Mouse (Mus musculus) olfactory bulb, adult 2 months (tissue): ENCODE data around the gene Ston1. TPM values are rescaled to one million over a fixed set of nuclear protein-coding genes. Genes with fewer than 3 reads are reported as not detected.

ENCODE experiments used
- H3K27ac ChIP-seq: fragments of 200-500 bp; 2 replicates; pipeline ENCODE4 v1.5.1; 2012; ENCODE audit warnings: low read depth, low read length; ENCODE audit not compliant: insufficient read depth
- H3K4me1 ChIP-seq: fragments of 200-500 bp; 2 replicates; pipeline ENCODE4 v1.6.1; 2012; ENCODE audit warnings: low read length; ENCODE audit not compliant: control insufficient read depth, insufficient read depth
- H3K4me3 ChIP-seq: fragments of 200-500 bp; 2 replicates; pipeline ENCODE4 v1.5.1; 2012; ENCODE audit warnings: mild to moderate bottlenecking, low read depth, low read length, moderate library complexity; ENCODE audit not compliant: insufficient read depth
- CTCF ChIP-seq: fragments of 200-500 bp; IDR thresholded peaks from 2 replicates; pipeline ENCODE4 v1.5.1; 2012; ENCODE audit warnings: low read depth, mild to moderate bottlenecking, low read length, moderate library complexity; ENCODE audit not compliant: insufficient read depth
- POLR2A ChIP-seq: fragments of 200-500 bp; IDR thresholded peaks from 2 replicates; pipeline ENCODE4 v1.6.1; 2012; ENCODE audit warnings: mild to moderate bottlenecking, low read depth, low read length, moderate library complexity; ENCODE audit not compliant: insufficient read depth
- WGBS: fragments of 180-500 bp; shearing (Covaris S2); methylation state at CpG from one replicate; pipeline ENCODE4 v1.1.7; 2018; 5-methylcytosine and 5-hydroxymethylcytosine counted together
- polyA plus RNA-seq: library from polyadenylated mRNA; stranded (reverse); fragments of >200 nt; gene quantifications from 2 replicates; pipeline ENCODE4 v1.2.4, GENCODE M21; 2012; ENCODE audit warnings: low replicate concordance; ENCODE audit not compliant: missing spikeins, insufficient read depth, insufficient read length

Gene Ston1
- polyA plus RNA-seq, 1 experiment, result not detected

- WGBS, result 96% methylated on average over 1 of the region's 1 CpGs
These were observed 17.2 kb downstream of the Ston1 start for GRCm38 (mm10) chr17:88614733-88615132.

GRCm38 (mm10) chr17:88615492-88616155 is 18.1 kb downstream of the Ston1 start:
- Histone ChIP-seq H3K4me3 (no peak overlapping the region), H3K27ac (no peak overlapping the region), H3K4me1 (no peaks in the 10 kb centered on the region; the same call in 1 of the 2 replicates)
- WGBS, result 87% methylated on average over 1 of the region's 1 CpGs
- TF ChIP-seq POLR2A (no peak), CTCF (no peak)

More at GRCm38 (mm10) chr17:88614733-88615132, 17.2 kb downstream of the Ston1 start:
- no peak for TF ChIP-seq POLR2A
- no peak for TF ChIP-seq CTCF
- H3K4me1 ChIP-seq, result no peaks in the 10 kb centered on the region; the same call in 1 of the 2 replicates
- H3K4me3 ChIP-seq, result no peak overlapping the region
- H3K27ac ChIP-seq, result no peak overlapping the region

DNA sequence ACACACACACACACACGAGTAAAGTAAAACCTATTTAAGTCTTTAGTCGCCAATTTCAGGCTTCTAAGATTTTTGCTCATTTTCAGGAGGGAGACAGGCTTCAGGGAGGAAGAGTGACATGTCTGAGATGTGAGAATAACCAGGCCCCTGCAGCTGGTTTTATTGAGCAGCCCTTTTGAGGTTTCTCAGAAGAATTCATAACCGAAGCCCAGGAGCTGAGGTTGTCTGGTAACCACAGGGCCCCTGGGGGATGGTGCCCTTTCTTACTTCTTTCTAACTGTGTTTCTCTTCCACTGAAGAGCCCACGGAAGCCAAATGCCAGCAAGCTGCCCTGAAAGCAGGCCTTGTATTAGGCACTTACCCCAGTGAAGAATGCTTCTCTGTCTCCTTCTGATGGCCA is 23.5 kb downstream of the Ston1 start:
- no peak for TF ChIP-seq POLR2A
- no peak for TF ChIP-seq CTCF
- no peak overlapping the region for H3K4me3 ChIP-seq
- no peaks in the 10 kb centered on the region for H3K4me1 ChIP-seq
- H3K27ac ChIP-seq, result no peak overlapping the region
- 75% methylated on average over 4 of the region's 4 CpGs for WGBS

GRCm38 (mm10) chr17:88621374-88621773 is 23.9 kb downstream of the Ston1 start:
- TF ChIP-seq POLR2A (no peak), CTCF (no peak)
- Histone ChIP-seq H3K27ac (no peak overlapping the region), H3K4me1 (no peaks in the 10 kb centered on the region), H3K4me3 (no peak overlapping the region)
- WGBS, result 89% methylated on average over 3 of the region's 3 CpGs

- Histone ChIP-seq H3K4me1 (no peaks in the 10 kb centered on the region), H3K4me3 (no peak overlapping the region), H3K27ac (no peak overlapping the region)
- no peak for TF ChIP-seq POLR2A
- no peak for TF ChIP-seq CTCF
- WGBS, result 97% methylated on average over 1 of the region's 1 CpGs
These were observed 25.2 kb downstream of the Ston1 start for GRCm38 (mm10) chr17:88622711-88623110.

DNA sequence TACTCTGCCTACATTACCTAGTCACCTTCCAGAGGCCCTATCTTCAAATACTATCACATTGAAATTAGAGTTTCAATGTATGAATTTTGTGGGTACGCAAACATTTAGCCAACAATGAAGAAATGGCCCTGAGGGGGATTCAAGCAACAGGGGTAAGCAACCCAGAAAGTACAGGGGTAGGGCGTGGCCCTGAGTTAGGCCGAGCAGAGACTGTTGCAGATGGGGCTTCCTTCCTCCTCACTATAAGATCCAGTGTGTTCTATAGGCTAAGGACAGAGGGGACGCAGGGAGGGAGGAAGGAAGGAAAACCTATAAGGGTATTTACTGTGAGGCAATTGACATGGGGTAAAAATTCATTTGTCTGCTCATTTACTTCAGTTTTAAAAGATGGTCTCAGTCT is 26.9 kb downstream of the Ston1 start:
- H3K27ac ChIP-seq, result no peak overlapping the region
- no peak overlapping the region for H3K4me3 ChIP-seq
- TF ChIP-seq CTCF (no peak), POLR2A (no peak)
- H3K4me1 ChIP-seq, result peaks cover 1% of the 10 kb centered on the region; the same call in 1 of the 2 replicates
- 94% methylated on average over 4 of the region's 4 CpGs for WGBS

- TF ChIP-seq POLR2A, result no peak
- WGBS, result 93% methylated on average over 13 of the region's 13 CpGs
- H3K4me1 ChIP-seq, result peaks cover 6% of the 10 kb centered on the region
- no peak overlapping the region for H3K4me3 ChIP-seq
- no peak overlapping the region for H3K27ac ChIP-seq
These were observed 27.9 kb downstream of the Ston1 start for GRCm38 (mm10) chr17:88625350-88625749.

- H3K4me3 ChIP-seq, result no peak overlapping the region
- H3K27ac ChIP-seq, result no peak overlapping the region
- TF ChIP-seq CTCF, result no peak
- TF ChIP-seq POLR2A, result no peak
- H3K4me1 ChIP-seq, result peaks cover 6% of the 10 kb centered on the region
- 90% methylated on average over 7 of the region's 7 CpGs for WGBS
These were observed 28.4 kb downstream of the Ston1 start for GRCm38 (mm10) chr17:88625931-88626330.

DNA sequence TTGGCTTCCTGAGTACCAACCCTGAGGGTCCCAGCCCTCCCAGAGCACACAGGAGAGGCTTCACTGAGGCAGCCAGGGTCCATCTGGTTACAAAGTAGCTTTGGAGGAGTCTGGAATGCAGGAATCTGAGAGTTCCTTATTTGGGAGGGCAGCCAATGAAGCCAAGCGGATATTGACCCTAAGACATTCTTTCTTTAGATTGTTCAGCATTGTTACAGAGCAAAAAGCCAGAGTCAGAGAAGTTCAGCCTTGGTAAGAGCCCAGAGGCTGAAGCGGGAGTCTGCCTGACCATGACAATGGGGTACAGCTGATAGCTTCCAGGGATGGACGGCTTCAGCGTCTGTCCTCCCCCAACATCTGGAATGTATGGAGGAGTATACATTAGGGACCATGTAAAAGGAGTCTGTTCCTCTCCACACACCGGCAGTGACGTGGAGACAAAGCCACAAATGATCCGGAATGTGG is 28.9 kb downstream of the Ston1 start:
- Histone ChIP-seq H3K4me1 (peaks cover 6% of the 10 kb centered on the region), H3K27ac (no peak overlapping the region), H3K4me3 (no peak overlapping the region)
- TF ChIP-seq CTCF (no peak), POLR2A (no peak)
- WGBS, result 79% methylated on average over 7 of the region's 7 CpGs
